Mouse (Mus musculus) c-Kit-negative CD71-positive TER-119-positive erythroid progenitor cells, embryonic 14.5 days (primary cell): ENCODE results near the gene Oma1.

Experiments
- DNase-seq: peaks from one replicate; pipeline ENCODE4 v3.0.0-alpha.2; 2013; ENCODE audit warnings: low read depth, low spot score

The Oma1 gene

DNA sequence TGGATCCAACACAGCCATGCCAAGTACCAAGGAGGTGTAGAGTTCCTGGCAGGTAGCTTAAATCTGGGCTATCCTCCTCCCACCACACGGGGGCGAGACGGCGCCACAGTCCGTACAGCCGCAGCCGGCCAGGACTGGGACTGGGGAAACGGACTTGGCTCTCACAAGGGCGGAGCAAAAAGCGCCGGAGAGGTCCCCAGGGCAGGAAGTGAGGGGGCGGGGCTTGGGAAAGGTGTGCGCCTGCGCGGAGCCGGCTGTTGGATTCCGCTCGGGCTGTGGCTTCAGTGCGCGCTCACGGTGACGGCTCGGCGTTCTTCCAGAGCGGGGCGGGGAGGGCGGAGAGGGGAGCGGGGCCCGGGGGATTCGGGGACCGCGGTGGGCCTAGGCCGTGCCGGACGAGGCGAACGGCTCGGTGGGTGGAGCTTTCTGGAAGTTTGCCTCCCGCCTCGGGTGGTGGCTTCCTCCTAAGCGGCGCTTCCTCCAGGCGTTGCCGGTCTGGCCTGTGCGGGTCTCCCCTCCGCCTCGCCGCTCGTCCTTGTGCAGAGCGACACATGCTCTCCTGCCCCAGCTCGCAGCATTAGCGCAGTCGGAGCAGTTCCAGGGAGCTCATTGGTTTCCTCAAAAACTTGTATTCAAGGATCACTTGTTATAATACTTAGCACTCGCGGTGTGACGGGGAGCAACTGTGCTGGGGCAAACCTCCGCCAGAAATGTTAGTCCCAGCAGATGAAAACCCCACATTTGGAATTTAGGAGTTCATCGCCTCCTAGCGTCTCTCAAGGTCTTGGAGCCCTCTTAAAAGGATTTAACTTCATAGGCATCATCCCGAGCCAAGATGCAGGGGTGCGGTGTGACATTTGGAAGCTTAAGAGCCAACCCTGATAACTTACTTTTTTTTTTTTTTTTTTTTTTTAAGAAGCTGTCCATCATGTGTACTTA lies at the start of gene Oma1:
Gene Oma1, plus strand, starts transcription at position 226 of the 939 bp plus-strand sequence.
- DNase-seq, result peak; percentile 94

DNA sequence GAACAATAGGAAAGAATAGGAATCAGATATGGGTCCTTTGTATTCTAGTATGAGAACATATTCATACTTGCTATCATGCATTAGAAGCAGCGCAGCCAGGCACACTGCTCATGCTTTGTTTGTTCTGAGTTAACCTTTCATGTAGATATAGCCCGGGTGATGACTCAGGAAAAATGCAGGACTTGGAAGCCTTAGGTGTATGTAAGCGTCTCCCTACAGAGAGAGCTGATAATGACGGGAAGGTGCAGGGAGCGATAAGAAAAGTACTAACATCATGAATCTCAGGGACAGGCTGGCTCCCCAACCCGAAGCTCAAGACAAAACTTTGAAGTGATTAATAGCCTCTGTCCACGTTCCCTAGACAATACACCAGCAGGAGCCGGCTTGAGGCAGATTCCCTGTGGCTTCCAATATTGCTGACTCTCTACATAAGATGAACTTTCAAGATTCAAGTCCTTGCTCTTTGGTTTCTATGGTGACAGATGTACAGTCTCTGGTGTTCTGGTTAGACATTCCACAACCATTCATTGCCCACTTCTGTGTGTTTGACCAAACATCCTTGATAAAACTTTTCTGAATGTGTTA lies 49.7 kb upstream of the Oma1 start:
- no peak for DNase-seq

GRCm38 (mm10) chr4:103265166-103265565 lies 48.4 kb upstream of the Oma1 start:
- DNase-seq, result no peak

DNA sequence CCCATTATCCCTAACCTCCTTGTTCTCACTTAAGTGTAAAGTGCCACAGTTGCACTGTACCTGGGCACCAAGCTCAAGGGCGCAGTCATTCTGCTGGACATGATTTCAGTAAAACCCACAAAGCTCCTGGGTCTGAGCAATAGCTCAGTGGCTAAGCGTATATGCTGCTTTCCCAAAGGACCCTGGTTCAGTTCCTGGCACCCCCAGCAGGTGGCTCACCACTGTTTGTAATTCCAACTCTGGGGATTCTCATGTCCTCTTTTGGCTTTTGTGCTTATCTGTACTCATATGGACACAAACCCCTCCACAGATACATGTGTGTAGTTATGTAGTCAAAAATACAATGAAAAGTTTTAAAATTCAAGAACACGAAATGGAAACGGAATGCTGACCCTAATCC lies 44.3 kb upstream of the Oma1 start:
- no peak for DNase-seq

DNA sequence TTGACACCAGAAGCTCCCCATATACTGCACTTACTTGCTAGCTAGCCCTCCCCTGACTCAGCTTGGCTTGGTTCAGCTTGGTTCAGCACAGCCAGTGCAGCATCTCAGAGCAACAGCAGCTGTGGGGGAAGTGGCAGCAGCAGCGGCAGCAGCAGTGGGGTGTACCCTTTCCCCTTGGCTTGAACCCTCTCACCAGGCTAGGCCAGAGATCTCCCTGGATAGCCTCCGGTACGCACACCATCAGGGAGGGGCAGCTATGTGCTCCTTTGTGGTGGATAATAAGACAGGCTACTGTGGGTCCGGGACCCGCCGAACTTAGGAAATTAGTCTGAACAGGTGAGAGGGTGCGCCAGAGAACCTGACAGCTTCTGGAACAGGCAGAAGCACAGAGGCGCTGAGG lies 40.6 kb upstream of the Oma1 start:
- DNase-seq, result no peak

- no peak for DNase-seq
Observed at GRCm38 (mm10) chr4:103288342-103288741, 25.3 kb upstream of the Oma1 start.

GRCm38 (mm10) chr4:103290763-103291162 lies 22.8 kb upstream of the Oma1 start, which contains the start of gene 4921539E11Rik:
Gene 4921539E11Rik (minus strand): TSS chr4:103290863.
- no peak for DNase-seq

- DNase-seq, result no peak
Observed at GRCm38 (mm10) chr4:103299342-103299741, 14.3 kb upstream of the Oma1 start.

DNA sequence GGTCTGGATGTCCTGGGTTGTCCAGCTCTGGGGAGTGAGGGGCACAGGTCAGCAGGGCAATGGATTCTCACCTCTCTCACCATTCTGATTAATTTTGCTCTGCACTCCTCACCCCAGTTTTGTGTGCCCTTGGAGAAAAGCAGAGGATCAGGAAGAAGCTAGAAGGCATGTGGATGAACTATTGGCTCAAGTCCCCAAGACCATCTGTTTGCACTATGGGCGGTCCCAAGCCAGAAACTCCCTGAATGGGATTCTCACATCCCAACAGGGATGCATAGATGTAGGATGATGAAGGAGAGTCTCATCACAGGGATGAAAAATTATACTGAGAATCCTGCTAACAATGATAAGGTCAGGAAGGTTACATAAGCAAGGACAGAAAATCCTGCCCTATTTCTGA lies 9.8 kb upstream of the Oma1 start:
- no peak for DNase-seq

- DNase-seq, result no peak
Observed at GRCm38 (mm10) chr4:103314526-103314910, 906 bp downstream of the Oma1 start.

DNA sequence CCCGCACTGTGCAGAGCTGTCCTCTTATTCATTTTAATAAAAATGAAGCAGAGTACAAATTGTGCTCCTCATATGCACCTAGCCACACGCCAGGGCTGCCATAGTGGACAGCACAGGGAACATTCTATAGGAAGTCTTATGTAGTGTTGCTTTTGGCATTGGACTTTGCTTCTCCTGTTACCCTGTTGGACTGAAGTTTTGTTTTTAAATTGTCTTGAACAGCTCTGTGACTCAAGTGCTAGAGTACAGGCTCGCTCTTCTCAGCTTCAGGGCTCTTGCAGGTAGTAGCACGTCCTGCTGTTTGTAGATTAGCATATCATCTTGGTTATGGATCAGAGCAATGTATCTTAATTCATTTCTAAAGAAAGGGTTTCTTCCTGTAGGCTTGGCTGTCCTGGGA lies 2.2 kb downstream of the Oma1 start:
- no peak for DNase-seq

DNA sequence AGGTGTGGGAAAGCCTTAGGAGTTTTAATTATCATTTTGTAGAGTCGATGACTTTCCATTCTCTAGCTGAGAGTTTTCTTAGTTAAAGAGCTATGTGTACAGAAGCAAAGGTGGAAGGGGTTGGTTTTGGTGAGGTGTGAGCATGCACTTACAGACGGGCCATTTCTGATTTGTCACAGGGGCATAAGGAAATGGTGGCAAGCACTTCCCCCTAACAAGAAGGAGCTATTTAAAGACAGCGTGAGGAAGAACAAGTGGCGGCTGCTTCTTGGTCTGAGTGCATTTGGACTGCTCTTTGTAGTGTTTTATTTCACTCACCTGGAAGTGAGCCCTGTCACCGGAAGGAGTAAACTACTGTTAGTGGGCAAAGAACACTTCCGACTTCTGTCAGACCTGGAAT lies 7.8 kb downstream of the Oma1 start:
- no peak for DNase-seq

- DNase-seq, result no peak
Observed at GRCm38 (mm10) chr4:103324688-103325451, 11.3 kb downstream of the Oma1 start.

DNA sequence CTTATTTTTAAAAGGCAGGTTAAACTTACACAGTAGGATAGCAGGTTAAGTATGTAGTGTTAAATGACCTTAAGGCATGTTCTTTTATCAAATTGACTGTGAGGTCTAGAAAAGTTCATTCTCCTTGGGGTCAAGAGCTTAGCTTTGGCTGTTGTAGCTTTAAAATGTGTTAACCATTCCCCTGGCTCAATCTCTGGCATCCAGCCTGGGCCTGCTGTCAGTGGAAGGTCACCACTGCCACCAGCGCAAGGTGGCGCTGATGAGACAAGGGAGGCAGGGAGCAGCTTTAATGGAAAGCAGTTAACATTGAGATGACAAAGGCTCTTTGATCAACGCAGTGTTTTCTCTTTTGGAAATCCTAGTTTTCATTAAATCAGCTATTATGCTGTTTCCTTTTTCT lies 13.4 kb downstream of the Oma1 start:
- no peak for DNase-seq

DNA sequence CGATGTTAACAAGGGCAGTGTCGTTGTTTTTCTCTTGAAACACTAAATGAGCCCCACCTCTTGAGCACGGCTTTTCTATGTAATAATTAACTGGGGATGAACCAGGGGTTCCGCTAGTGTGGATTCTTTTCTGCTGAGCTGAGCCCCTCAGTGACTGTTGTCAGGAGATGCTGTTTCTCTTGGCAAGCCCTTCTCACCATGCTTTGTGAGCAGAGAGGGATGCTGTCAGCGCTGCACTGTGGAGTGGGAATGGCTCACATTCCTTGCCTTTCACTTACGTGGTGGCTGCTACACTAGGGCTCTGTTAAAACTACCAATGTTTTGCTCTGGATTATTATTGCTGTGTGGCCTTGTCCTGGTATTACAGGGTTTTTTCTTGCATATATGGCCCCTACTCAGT lies 15.7 kb downstream of the Oma1 start:
- DNase-seq, result no peak

DNA sequence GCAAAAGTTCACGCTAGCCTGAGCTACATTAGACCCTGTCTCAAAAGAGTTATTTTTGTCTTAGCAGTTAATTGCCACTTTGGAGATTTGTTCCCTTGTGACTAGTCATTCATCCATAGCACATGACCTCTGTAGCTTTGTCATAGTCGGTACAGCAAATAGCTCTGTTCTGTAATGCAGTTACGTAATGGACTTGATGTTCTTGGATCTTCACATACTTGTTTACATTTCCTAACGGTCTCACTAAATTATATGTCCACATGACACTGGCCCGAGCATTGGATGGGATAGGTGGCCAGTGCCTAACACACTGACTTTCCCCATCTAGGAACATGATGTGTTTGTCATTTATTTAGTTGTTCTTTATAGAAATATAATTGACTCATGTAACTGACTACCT lies 21.5 kb downstream of the Oma1 start:
- DNase-seq, result no peak

DNA sequence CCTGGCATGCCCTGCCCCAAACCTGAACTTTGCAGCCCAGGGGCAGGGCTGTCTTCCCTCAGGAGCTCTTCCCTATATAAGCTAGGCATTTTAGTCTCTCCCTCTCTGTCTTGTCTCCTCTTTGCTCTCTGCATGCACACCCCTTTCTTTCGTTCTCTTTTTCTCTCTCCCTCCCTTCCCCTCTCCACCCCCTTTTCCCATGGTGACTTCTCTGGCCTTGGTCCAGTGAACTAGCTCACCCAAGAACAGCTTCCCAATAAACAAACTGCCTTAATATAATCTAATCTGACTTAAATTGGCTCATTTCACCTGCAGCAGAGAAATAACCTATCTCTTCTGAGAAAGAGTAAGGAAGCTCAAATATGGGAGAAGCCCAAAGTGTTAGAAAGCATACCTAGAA lies 27.1 kb downstream of the Oma1 start:
- no peak for DNase-seq

GRCm38 (mm10) chr4:103341620-103342019 lies 28.0 kb downstream of the Oma1 start:
- no peak for DNase-seq

DNA sequence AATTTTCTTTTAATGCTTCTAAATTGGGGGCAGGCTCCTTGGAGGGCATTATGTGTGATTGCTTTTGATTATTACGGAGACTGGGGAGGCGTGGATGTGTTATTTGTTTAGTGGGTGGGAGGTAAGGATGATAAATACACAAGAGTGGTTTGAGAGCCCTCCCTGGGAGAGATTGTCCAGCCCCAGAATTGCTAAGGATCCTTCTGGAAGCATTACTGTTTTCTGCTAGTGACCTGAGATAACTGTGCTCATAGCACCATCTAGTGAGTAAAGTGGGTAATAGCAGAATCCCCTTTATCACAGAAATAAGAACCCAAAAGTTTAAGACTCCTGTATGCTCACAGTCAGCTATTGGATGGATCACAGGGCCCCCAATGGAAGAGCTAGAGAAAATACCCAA lies 32.4 kb downstream of the Oma1 start:
- peak; percentile 28 for DNase-seq

DNA sequence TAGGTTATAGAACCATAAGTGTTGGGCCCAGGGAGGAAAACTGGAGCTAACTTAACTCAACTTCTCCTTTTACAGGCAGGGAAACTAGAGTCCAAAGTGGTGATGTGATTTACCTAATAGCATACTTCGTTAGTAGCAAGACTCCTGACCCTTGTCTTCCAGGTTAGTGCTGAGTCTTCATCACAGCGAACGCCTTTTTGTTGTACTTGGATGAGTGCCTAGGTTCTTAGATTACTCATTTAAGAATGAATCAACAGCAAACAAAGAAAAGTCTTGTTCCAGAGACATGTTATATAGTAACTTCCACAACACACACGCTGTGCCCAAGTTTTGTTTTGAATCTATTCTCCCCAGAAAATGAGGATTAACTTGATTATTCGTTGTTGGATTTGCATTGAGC lies 33.2 kb downstream of the Oma1 start:
- DNase-seq, result no peak

GRCm38 (mm10) chr4:103349219-103349618 lies 35.6 kb downstream of the Oma1 start:
- DNase-seq, result no peak

GRCm38 (mm10) chr4:103352926-103353325 lies 39.3 kb downstream of the Oma1 start:
- no peak for DNase-seq
